Mouse (Mus musculus) kidney, adult 2 months (tissue): ENCODE measurements around the gene Tapbpl.

Source experiments
- CTCF ChIP-seq: fragments of 200-500 bp; conservative IDR thresholded peaks from 2 replicates; pipeline ENCODE4 v1.5.1; 2011; ENCODE audit warnings: low read depth, mild to moderate bottlenecking, control low read depth, low read length, moderate library complexity, mixed read lengths; ENCODE audit not compliant: insufficient read depth, insufficient read length
- POLR2A ChIP-seq: fragments of 200-500 bp; IDR thresholded peaks from one replicate; pipeline ENCODE4 v1.6.1; 2011; ENCODE audit warnings: low read depth, low read length, control low read depth

GRCm38 (mm10) chr6:125190816-125191215 lies 40.8 kb downstream of the Tapbpl start:
- no peak for TF ChIP-seq CTCF
- TF ChIP-seq POLR2A = no peak
